Mouse (Mus musculus): Measurements from ENCODE around the gene Six5.

GRCm38 (mm10) chr7:19067063-19067462 is 27.3 kb upstream of the Six5 start:
- no peak; the same call in 1 of the 2 replicates for TF ChIP-seq CTCF (IDR thresholded peaks at IDR 0.05; ENCODE audit: control insufficient read depth, insufficient read depth, insufficient replicate concordance, low read depth, low read length)
- TF ChIP-seq POLR2A (IDR thresholded peaks at IDR 0.05; ENCODE audit: control insufficient read depth, low read depth, low read length): no peak
